In the genomic region with DNA sequence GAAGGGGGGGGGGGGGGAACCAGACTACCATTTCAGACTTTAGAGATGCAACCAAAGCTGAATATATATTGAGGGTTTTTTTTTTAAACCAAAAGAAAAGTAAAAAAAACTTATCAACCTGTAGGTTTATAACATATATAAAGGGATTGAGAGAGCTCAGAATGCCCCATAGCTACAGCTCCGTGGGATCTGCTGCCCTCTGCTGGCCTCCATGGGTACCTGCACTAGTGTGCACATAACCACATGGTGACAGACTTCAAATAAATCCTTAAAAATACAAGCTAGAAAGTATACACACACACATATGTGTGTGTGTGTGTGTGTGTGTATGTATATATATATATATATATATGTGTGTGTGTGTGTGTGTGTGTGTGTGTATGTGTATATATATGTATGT, we compare ENCODE assay signal across 20 mouse cellular contexts.
DNase-seq lines count a peak whose midpoint lies in the region; ATAC-seq and TF ChIP-seq lines count a peak whose summit lies in the region.
"Had no signal": no experiment of that assay in that cellular context is flagged by ENCODE, and none has a peak within 500 bp of the region (broad histone marks: within the 10 kb centered on the region; RNA-seq: fewer than 3 reads in every experiment).

No protein-coding gene starts in this region.

- intact Hi-C loops in gastrocnemius, adult 2 months (cut with DNase I), result no loop called here
- intact Hi-C loops in left cerebral cortex, adult 2 months (cut with DNase I), result no loop called here
- intact Hi-C loops in left cerebral cortex, postnatal 36 days (cut with DNase I), result no loop called here

- H3K27me3 ChIP-seq in forebrain, embryonic 12.5 days, result no peaks in the 10 kb centered on the region
- H3K27me3 ChIP-seq: hindbrain, embryonic 15.5 days; limb, embryonic 15.5 days had no signal

- no peak overlapping the region for H3K9ac ChIP-seq in forebrain, embryonic 12.5 days
- H3K9ac ChIP-seq: hindbrain, embryonic 15.5 days; limb, embryonic 15.5 days had no signal

- no peak overlapping the region for H3K4me3 ChIP-seq in gastrocnemius, adult 2 months
- H3K4me3 ChIP-seq in left cerebral cortex, adult 2 months, result no peak overlapping the region
- no peak overlapping the region for H3K4me3 ChIP-seq in cortical plate, adult 2 months (ENCODE audit: insufficient read depth, low read length)
- H3K4me3 ChIP-seq in forebrain, embryonic 12.5 days (replicated peaks), result no peak overlapping the region
- H3K4me3 ChIP-seq: erythroblast, embryonic 14.5 days; hindbrain, embryonic 15.5 days; limb, embryonic 15.5 days had no signal

- H3K27ac ChIP-seq in gastrocnemius, adult 2 months, result no peak overlapping the region
- H3K27ac ChIP-seq in left cerebral cortex, adult 2 months, result no peak overlapping the region
- no peak overlapping the region for H3K27ac ChIP-seq in cortical plate, adult 2 months (ENCODE audit: insufficient read depth, low read length)
- no peak overlapping the region for H3K27ac ChIP-seq in forebrain, embryonic 12.5 days
- H3K27ac ChIP-seq: hindbrain, embryonic 15.5 days; limb, embryonic 15.5 days had no signal

- no peak for TF ChIP-seq POLR2A in cortical plate, adult 2 months (IDR thresholded peaks at IDR 0.05; ENCODE audit: extremely low read depth, insufficient read depth, low read length)

- peak; percentile 10; the same call in 1 of the 2 replicates for TF ChIP-seq CTCF in gastrocnemius, adult 2 months (IDR thresholded peaks at IDR 0.05)
- TF ChIP-seq CTCF in left cerebral cortex, adult 2 months (IDR thresholded peaks at IDR 0.05), result peak; percentile 27
- TF ChIP-seq CTCF in cortical plate, adult 2 months (IDR thresholded peaks at IDR 0.05; ENCODE audit: extremely low read depth, insufficient read depth, low read length), result 0 out of 2 replicates have a peak, but pooled peaks have one; percentile 2

- H3K36me3 ChIP-seq in forebrain, embryonic 12.5 days (replicated peaks), result no peaks in the 10 kb centered on the region
- H3K36me3 ChIP-seq: hindbrain, embryonic 15.5 days; limb, embryonic 15.5 days had no signal

- ATAC-seq in forebrain, embryonic 12.5 days (ENCODE audit: low FRiP score), result no peak
- ATAC-seq: forebrain, embryonic 16.5 days had no signal

- H3K9me3 ChIP-seq in forebrain, embryonic 12.5 days, result no peaks in the 10 kb centered on the region
- H3K9me3 ChIP-seq: hindbrain, embryonic 15.5 days; limb, embryonic 15.5 days had no signal

- no peak for DNase-seq in gastrocnemius, adult 2 months
- DNase-seq in gastrocnemius, adult 18-20 months (ENCODE audit: low spot score), result no peak
- DNase-seq in left cerebral cortex, adult 2 months (ENCODE audit: extremely low spot score in 1 of 2, low spot score in 2 of 2), result no peak
- no peak for DNase-seq in left cerebral cortex, postnatal 36 days (ENCODE audit: low spot score in 2 of 2)
- peak; percentile 28 for DNase-seq in right cerebral cortex, postnatal 4 days
- DNase-seq in right cerebral cortex, adult 18-20 months, result no peak
- DNase-seq: adrenal gland, adult 2 months; cerebellum, adult 11 months; cerebellum, postnatal 25 days; gastrocnemius, postnatal 10 days; kidney, adult 18-20 months; kidney, postnatal 25 days; lung, postnatal 14 days; thymus, adult 2 months had no signal

- no peak overlapping the region for H3K4me2 ChIP-seq in forebrain, embryonic 12.5 days
- H3K4me2 ChIP-seq: hindbrain, embryonic 15.5 days; limb, embryonic 15.5 days had no signal

- WGBS in forebrain, embryonic 12.5 days, result 97% methylated on average over 1 of the region's 1 CpGs

- no peaks in the 10 kb centered on the region for H3K4me1 ChIP-seq in cortical plate, adult 2 months (ENCODE audit: control insufficient read depth, insufficient read depth, low read length)
- H3K4me1 ChIP-seq in forebrain, embryonic 12.5 days, result peaks cover 9% of the 10 kb centered on the region
- H3K4me1 ChIP-seq: limb, embryonic 15.5 days had no signal
